In the genomic region with DNA sequence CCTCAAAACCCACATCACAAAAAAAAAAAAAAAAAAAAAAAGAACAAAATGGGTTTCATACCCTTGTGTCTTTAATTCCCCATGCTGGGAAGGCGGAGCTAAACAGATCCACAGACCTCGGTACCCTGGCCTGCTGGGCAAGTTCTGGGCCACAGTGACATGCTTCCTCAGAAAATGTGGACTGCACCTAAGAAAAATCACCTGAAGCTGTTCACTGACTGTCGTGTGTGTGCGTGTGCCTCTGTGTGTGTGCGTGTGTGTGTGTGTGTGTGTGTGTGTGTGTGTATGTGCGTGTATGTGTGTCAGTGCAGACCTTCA, we compare ENCODE assay signal across 17 mouse cellular contexts.
"Had no signal": no experiment of that assay in that cellular context is flagged by ENCODE, and none has a peak within 500 bp of the region (broad histone marks: within the 10 kb centered on the region; RNA-seq: fewer than 3 reads in every experiment).

No protein-coding gene starts in this region.

- H3K4me3 ChIP-seq: kidney, embryonic 15.5 days; limb, embryonic 12.5 days; midbrain, embryonic 10.5 days; myocyte; neural tube, embryonic 15.5 days had no signal

- H3K36me3 ChIP-seq: kidney, embryonic 15.5 days; limb, embryonic 12.5 days; midbrain, embryonic 10.5 days; neural tube, embryonic 15.5 days had no signal

- DNase-seq: kidney, adult 2 months; kidney, postnatal 25 days; lung, adult 2 months; lung, postnatal 36 days; midbrain, embryonic 14.5 days; right cerebral cortex, adult 18-20 months; right cerebral cortex, postnatal 4 days; spleen, adult 18-20 months; thymus, adult 18-20 months; thymus, postnatal 14 days had no signal

- H3K4me2 ChIP-seq: kidney, embryonic 15.5 days; limb, embryonic 12.5 days; neural tube, embryonic 15.5 days had no signal

- H3K9me3 ChIP-seq: kidney, embryonic 15.5 days; limb, embryonic 12.5 days; midbrain, embryonic 10.5 days; neural tube, embryonic 15.5 days had no signal

- H3K27me3 ChIP-seq: kidney, embryonic 15.5 days; limb, embryonic 12.5 days; neural tube, embryonic 15.5 days had no signal

- H3K27ac ChIP-seq: kidney, embryonic 15.5 days; limb, embryonic 12.5 days; liver, embryonic 14.5 days; midbrain, embryonic 10.5 days had no signal

- ATAC-seq: lung, postnatal 0 days had no signal

- H3K9ac ChIP-seq: kidney, embryonic 15.5 days; limb, embryonic 12.5 days; liver, embryonic 14.5 days; neural tube, embryonic 15.5 days had no signal
